8 mouse cellular contexts compared by ENCODE assay signal in genomic region chr5:27791303-27792172, GRCm38 (mm10). TPM values are rescaled to one million over a fixed set of nuclear protein-coding genes. Genes with fewer than 3 reads are reported as not detected.
DNase-seq lines count a peak whose midpoint lies in the region; ATAC-seq and TF ChIP-seq lines count a peak whose summit lies in the region.

Gene Paxip1 (minus strand): TSS chr5:27791691.

- H3K27ac ChIP-seq in hindbrain, embryonic 13.5 days, result peak within 1 kb of the TSS; percentile 96

- DNase-seq in Patski (ENCODE audit: low read depth, low spot score), result peak; percentile 91
- DNase-seq in cerebellum, postnatal 14 days, result peak; percentile 98 to 99
- peak; percentile 91 to 95 for DNase-seq in frontal cortex, postnatal 14 days (ENCODE audit: low spot score in 2 of 2)
- DNase-seq in layer of hippocampus, postnatal 25 days (ENCODE audit: extremely low spot score in 1 of 2, low spot score in 1 of 2), result peak; percentile 90 to 98
- DNase-seq in lung, postnatal 25 days (ENCODE audit: low spot score), result peak; percentile 95
- peak; percentile 97 for DNase-seq in retina, embryonic 14.5 days (ENCODE audit: low spot score)
- DNase-seq in thymus, postnatal 4 days, result peak; percentile 98

- WGBS in hindbrain, embryonic 13.5 days, result under 1% methylated on average over 64 of the region's 73 CpGs

- POLR2A ChIA-PET in Patski (lab: Charles Lee), result interaction anchor here (1.2 to 1.3 kb wide), 2 partner anchors 19 to 280 kb away, joined by 3 to 4 read pairs; partner anchors contain the start of gene Insig1

- peaks cover 22% of the 10 kb centered on the region for H3K36me3 ChIP-seq in hindbrain, embryonic 13.5 days

- peak within 1 kb of the TSS; percentile 90 for H3K9ac ChIP-seq in hindbrain, embryonic 13.5 days

- peak; percentile 95 for ATAC-seq in Patski
- peak; percentile 98 for ATAC-seq in hindbrain, embryonic 13.5 days (ENCODE audit: low FRiP score)

- peaks cover 25% of the 10 kb centered on the region for H3K4me1 ChIP-seq in hindbrain, embryonic 13.5 days (replicated peaks)

- in situ Hi-C loops in Patski (cut with MboI; ENCODE audit: low pct_unique_long_range_greater_than_20kb), result loop anchor here (10.0 kb wide), 1 partner anchor 283 kb away; the partner anchor contains the start of gene Insig1

- H3K4me2 ChIP-seq in hindbrain, embryonic 13.5 days, result peak within 1 kb of the TSS; percentile 75

- CTCF ChIA-PET in Patski (lab: Charles Lee), result no interaction called here

- TF ChIP-seq CTCF in Patski (IDR thresholded peaks at IDR 0.05), result no peak

- peaks cover 5% of the 10 kb centered on the region for H3K27me3 ChIP-seq in Patski
- no peaks in the 10 kb centered on the region for H3K27me3 ChIP-seq in hindbrain, embryonic 13.5 days

- no peaks in the 10 kb centered on the region for H3K9me3 ChIP-seq in hindbrain, embryonic 13.5 days

- H3K4me3 ChIP-seq in hindbrain, embryonic 13.5 days, result peak within 1 kb of the TSS; percentile 80

RNA-seq across cellular contexts. Expression of gene Paxip1, which starts in this region (rescaled TPM):
- 31.9 TPM for polyA plus RNA-seq in Patski (2021)
- 25.7 and 26.2 TPM in 2 replicates for polyA plus RNA-seq in hindbrain, embryonic 13.5 days (2015; fragmentation: Nextera tagmentation; extraction: Ambion mirVana)
- total RNA-seq in layer of hippocampus, postnatal 25 days (2021), result 10 to 100 TPM; 52.7 to 53.2 TPM

Comparison
In these comparisons a context has a peak if more than half of its experiments do, and no peak if none do; other contexts are left out.
1. Peak in every context shown above with its lines: DNase-seq, ATAC-seq, H3K4me3 ChIP-seq and H3K27ac ChIP-seq.